Mouse (Mus musculus) stomach, embryonic 16.5 days (tissue): Measurements from ENCODE around the gene Hist2h4. TPM values are rescaled to one million over a fixed set of nuclear protein-coding genes. Genes with fewer than 3 reads are reported as not detected.
A peak's percentile ranks its signal among the peaks of the same experiment; 100 is the strongest.
"Not testable (repeated sequence)": the region's sequence is repeated elsewhere in the genome, so short reads cannot be mapped to it uniquely, and the experiment has no call there.

Experiments
- ATAC-seq: fragments of 200-750 bp; cut with Nextera tagmentation; 2 replicates; pipeline ENCODE4 v1.8.0; 2017; ENCODE audit warnings: moderate number of reproducible peaks, moderate TSS enrichment; ENCODE audit not compliant: insufficient read depth, low FRiP score
- H3K27ac ChIP-seq: fragments of 300-500 bp; sonication (generic); 2 replicates; pipeline ENCODE4 v1.5.1; 2014; ENCODE audit warnings: low read length
- H3K27me3 ChIP-seq: fragments of 300-500 bp; sonication (generic); 2 replicates; pipeline ENCODE4 v1.6.1; 2014; ENCODE audit warnings: low read length, control low read depth, mixed read lengths; ENCODE audit not compliant: control insufficient read depth, insufficient read depth
- H3K36me3 ChIP-seq: fragments of 300-500 bp; sonication (generic); 2 replicates; pipeline ENCODE4 v1.6.1; 2014; ENCODE audit warnings: low read length; ENCODE audit not compliant: control insufficient read depth, insufficient read depth
- H3K4me1 ChIP-seq: fragments of 300-500 bp; sonication (generic); 2 replicates; pipeline ENCODE4 v1.6.1; 2014; ENCODE audit warnings: low read length, control low read depth, mixed read lengths; ENCODE audit not compliant: control insufficient read depth, insufficient read depth
- H3K4me2 ChIP-seq: fragments of 300-500 bp; sonication (generic); 2 replicates; pipeline ENCODE4 v1.6.1; 2014; ENCODE audit warnings: low read depth, low read length, mixed read lengths
- H3K4me3 ChIP-seq: fragments of 300-500 bp; sonication (generic); replicated peaks from 2 replicates; pipeline ENCODE4 v1.5.1; 2014; ENCODE audit warnings: mild to moderate bottlenecking, low read length
- H3K9ac ChIP-seq: fragments of 300-500 bp; sonication (generic); 2 replicates; pipeline ENCODE4 v1.6.1; 2014; ENCODE audit warnings: low read length
- H3K9me3 ChIP-seq: fragments of 300-500 bp; sonication (generic); replicated peaks from 2 replicates; pipeline ENCODE4 v1.6.1; 2016; ENCODE audit warnings: low read length, control low read depth; ENCODE audit not compliant: control insufficient read depth
- WGBS: fragments of 180-500 bp; shearing (Covaris S2); extraction: QIAGEN DNeasy Blood & Tissue Kit; methylation state at CpG from one replicate; pipeline ENCODE4 v1.1.7; 2014; 5-methylcytosine and 5-hydroxymethylcytosine counted together
- polyA plus RNA-seq: library from polyadenylated mRNA; unstranded; fragments of >200 nt; fragmentation: Nextera tagmentation; extraction: Ambion mirVana; gene quantifications from 2 replicates; pipeline ENCODE4 v1.2.1, GENCODE M21; 2015

Hist2h4 gene
- polyA plus RNA-seq, 1 experiment from 2014 or later, result 7.8 TPM

GRCm38 (mm10) chr3:96250890-96251289, 12.2 kb downstream of the Hist2h4 start:
- Histone ChIP-seq H3K9ac (no peak overlapping the region), H3K27me3 (no peaks in the 10 kb centered on the region), H3K27ac (no peak overlapping the region), H3K36me3 (no peaks in the 10 kb centered on the region), H3K4me2 (no peak overlapping the region), H3K4me1 (peaks cover 14% of the 10 kb centered on the region), H3K4me3 (no peak overlapping the region), H3K9me3 (no peaks in the 10 kb centered on the region)
- no peak for ATAC-seq
- 81% methylated on average over 3 of the region's 3 CpGs for WGBS

GRCm38 (mm10) chr3:96249034-96249345, 14.1 kb downstream of the Hist2h4 start:
- Histone ChIP-seq H3K4me1 (peaks cover 20% of the 10 kb centered on the region), H3K4me2 (peak overlapping the region; percentile 57), H3K4me3 (peak overlapping the region; percentile 49; the same call in 1 of the 2 replicates), H3K36me3 (no peaks in the 10 kb centered on the region), H3K27ac (no peak overlapping the region), H3K9me3 (no peaks in the 10 kb centered on the region), H3K27me3 (no peaks in the 10 kb centered on the region), H3K9ac (peak overlapping the region; percentile 56; the same call in 1 of the 2 replicates)
- 40% methylated on average over 4 of the region's 4 CpGs for WGBS
- no peak for ATAC-seq

GRCm38 (mm10) chr3:96248141-96249033, 14.7 kb downstream of the Hist2h4 start:
- Histone ChIP-seq H3K4me2 (peak overlapping the region; percentile 57), H3K27me3 (no peaks in the 10 kb centered on the region), H3K4me1 (peaks cover 21% of the 10 kb centered on the region), H3K27ac (0 out of 2 replicates have a peak overlapping the region, but pooled peaks have one; percentile 29), H3K9me3 (no peaks in the 10 kb centered on the region), H3K36me3 (no peaks in the 10 kb centered on the region), H3K9ac (peak overlapping the region; percentile 56), H3K4me3 (peak overlapping the region; percentile 49)
- ATAC-seq, result no peak
- WGBS, result 40% methylated on average over 6 of the region's 6 CpGs

- no peak for ATAC-seq
Observed at GRCm38 (mm10) chr3:96247356-96248140, 15.6 kb downstream of the Hist2h4 start.

GRCm38 (mm10) chr3:96246427-96246856, 16.7 kb downstream of the Hist2h4 start, which contains the start of gene Hist2h3c1:
Hist2h3c1 (plus strand) TSS chr3:96246685.
- H3K27ac ChIP-seq, result peak within 1 kb of the TSS; percentile 66
- peak within 1 kb of the TSS; percentile 49 for H3K4me3 ChIP-seq
- peak within 1 kb of the TSS; percentile 57 for H3K4me2 ChIP-seq
- H3K9me3 ChIP-seq, H3K27me3 ChIP-seq, H3K36me3 ChIP-seq: not testable (repeated sequence)
- peak; percentile 94 for ATAC-seq
- 0% methylated on average over 5 of the region's 47 CpGs for WGBS
- H3K4me1 ChIP-seq, result peaks cover 21% of the 10 kb centered on the region
- peak within 1 kb of the TSS; percentile 72 for H3K9ac ChIP-seq

More at GRCm38 (mm10) chr3:96247356-96248140, 15.6 kb downstream of the Hist2h4 start:
- peaks cover 21% of the 10 kb centered on the region for H3K4me1 ChIP-seq
- no peaks in the 10 kb centered on the region for H3K36me3 ChIP-seq
- H3K27ac ChIP-seq, result peak overlapping the region; percentile 66
- no peaks in the 10 kb centered on the region for H3K9me3 ChIP-seq
- H3K4me2 ChIP-seq, result peak overlapping the region; percentile 57
- 5% methylated on average over 11 of the region's 11 CpGs for WGBS
- peak overlapping the region; percentile 49 for H3K4me3 ChIP-seq
- no peaks in the 10 kb centered on the region for H3K27me3 ChIP-seq
- peak overlapping the region; percentile 72 for H3K9ac ChIP-seq

GRCm38 (mm10) chr3:96246018-96246417, 17.1 kb downstream of the Hist2h4 start:
- not testable (repeated sequence) for H3K4me2 ChIP-seq, H3K9me3 ChIP-seq, ATAC-seq, H3K9ac ChIP-seq, H3K27me3 ChIP-seq, H3K36me3 ChIP-seq
- WGBS, result 0% methylated on average over 10 of the region's 21 CpGs
- peak overlapping the region; percentile 36 for H3K4me3 ChIP-seq
- H3K4me1 ChIP-seq, result peaks cover 21% of the 10 kb centered on the region
- H3K27ac ChIP-seq, result peak overlapping the region; percentile 55; the same call in 1 of the 2 replicates

GRCm38 (mm10) chr3:96245003-96245886, 17.9 kb downstream of the Hist2h4 start, which contains the start of gene Hist2h2aa1:
Hist2h2aa1 (plus strand) TSS chr3:96245497.
- H3K4me2 ChIP-seq, result peak within 1 kb of the TSS; percentile 61
- WGBS, result under 1% methylated on average over 36 of the region's 88 CpGs

GRCm38 (mm10) chr3:96243921-96244572, 19.1 kb downstream of the Hist2h4 start:
- 76% methylated on average over 7 of the region's 7 CpGs for WGBS
- H3K4me3 ChIP-seq, result peak overlapping the region; percentile 62; the same call in 1 of the 2 replicates

More at GRCm38 (mm10) chr3:96245003-96245886, 17.9 kb downstream of the Hist2h4 start, which contains the start of gene Hist2h2aa1:
- ATAC-seq, result peak; percentile 88
- H3K36me3 ChIP-seq, H3K9me3 ChIP-seq, H3K27me3 ChIP-seq: not testable (repeated sequence)
- Histone ChIP-seq H3K9ac (peak within 1 kb of the TSS; percentile 88), H3K27ac (peak within 1 kb of the TSS; percentile 99), H3K4me1 (peaks cover 24% of the 10 kb centered on the region), H3K4me3 (peak within 1 kb of the TSS; percentile 62)

More at GRCm38 (mm10) chr3:96243921-96244572, 19.1 kb downstream of the Hist2h4 start:
- Histone ChIP-seq H3K4me2 (peak overlapping the region; percentile 61), H3K27me3 (no peaks in the 10 kb centered on the region), H3K36me3 (no peaks in the 10 kb centered on the region), H3K27ac (peak overlapping the region; percentile 99), H3K9ac (peak overlapping the region; percentile 61), H3K4me1 (peaks cover 24% of the 10 kb centered on the region), H3K9me3 (no peaks in the 10 kb centered on the region)
- no peak for ATAC-seq
